Mouse (Mus musculus): ENCODE results near the gene Cep250. TPM values are rescaled to one million over a fixed set of nuclear protein-coding genes. Genes with fewer than 3 reads are reported as not detected.
A peak's percentile ranks its signal among the peaks of the same experiment; 100 is the strongest.
"Not testable (repeated sequence)": the region's sequence is repeated elsewhere in the genome, so short reads cannot be mapped to it uniquely, and the experiment has no call there.

Gene Cep250
- polyA plus RNA-seq (2015; fragmentation: Nextera tagmentation; extraction: Ambion mirVana), result 7.7 and 11.0 TPM in 2 replicates

GRCm38 (mm10) chr2:155956134-155957059 is at the start of gene Cep250:
Cep250 (plus strand) TSS chr2:155956458.
- peaks cover 8% of the 10 kb centered on the region for H3K4me1 ChIP-seq (replicated peaks)
- H3K4me3 ChIP-seq, result peak within 1 kb of the TSS; percentile 81
- peak within 1 kb of the TSS; percentile 89 for H3K27ac ChIP-seq
- H3K9ac ChIP-seq, result peak within 1 kb of the TSS; percentile 90
- H3K4me2 ChIP-seq, result peak within 1 kb of the TSS; percentile 72
- no peaks in the 10 kb centered on the region for H3K27me3 ChIP-seq
- WGBS, result 3% methylated on average over 57 of the region's 59 CpGs
- peak; percentile 99 for ATAC-seq (replicated peaks; ENCODE audit: insufficient number of reproducible peaks, insufficient read depth, low FRiP score, low read depth)
- H3K9me3 ChIP-seq (replicated peaks), result no peaks in the 10 kb centered on the region
- H3K36me3 ChIP-seq, result no peaks in the 10 kb centered on the region; the same call in 1 of the 2 replicates

- H3K36me3 ChIP-seq, result peaks cover 53% of the 10 kb centered on the region
- no peak overlapping the region for H3K4me2 ChIP-seq
Measured at GRCm38 (mm10) chr2:155914684-155915083, 41.6 kb upstream of the Cep250 start.

GRCm38 (mm10) chr2:155923143-155923542 is 33.1 kb upstream of the Cep250 start:
- H3K36me3 ChIP-seq, result peaks cover 26% of the 10 kb centered on the region
- no peak for ATAC-seq (replicated peaks; ENCODE audit: insufficient number of reproducible peaks, insufficient read depth, low FRiP score, low read depth)
- no peak overlapping the region for H3K4me3 ChIP-seq
- WGBS, result 91% methylated on average over 7 of the region's 7 CpGs
- H3K4me1 ChIP-seq (replicated peaks), result 0 out of 2 replicates have a peak, but pooled peaks cover 3% of the 10 kb centered on the region
- no peak overlapping the region for H3K9ac ChIP-seq
- H3K9me3 ChIP-seq (replicated peaks), result no peaks in the 10 kb centered on the region
- H3K4me2 ChIP-seq, result no peak overlapping the region
- H3K27ac ChIP-seq, result no peak overlapping the region
- H3K27me3 ChIP-seq, result no peaks in the 10 kb centered on the region

More at GRCm38 (mm10) chr2:155914684-155915083, 41.6 kb upstream of the Cep250 start:
- H3K9me3 ChIP-seq (replicated peaks), result no peaks in the 10 kb centered on the region
- WGBS, result 85% methylated on average over 6 of the region's 6 CpGs
- no peaks in the 10 kb centered on the region for H3K4me1 ChIP-seq (replicated peaks)
- no peak overlapping the region for H3K27ac ChIP-seq
- no peak for ATAC-seq (replicated peaks; ENCODE audit: insufficient number of reproducible peaks, insufficient read depth, low FRiP score, low read depth)
- no peak overlapping the region for H3K4me3 ChIP-seq
- H3K27me3 ChIP-seq, result no peaks in the 10 kb centered on the region
- no peak overlapping the region for H3K9ac ChIP-seq

GRCm38 (mm10) chr2:155925213-155925612 is 31.0 kb upstream of the Cep250 start:
- H3K27ac ChIP-seq; H3K4me2 ChIP-seq; ATAC-seq (replicated peaks; ENCODE audit: insufficient number of reproducible peaks, insufficient read depth, low FRiP score, low read depth); H3K4me3 ChIP-seq; H3K27me3 ChIP-seq; H3K9ac ChIP-seq; H3K9me3 ChIP-seq (replicated peaks): not testable (repeated sequence)
- Histone ChIP-seq H3K36me3 (peaks cover 16% of the 10 kb centered on the region; the same call in 1 of the 2 replicates), H3K4me1 (replicated peaks) (peaks cover 11% of the 10 kb centered on the region)
- WGBS, result 85% methylated on average over 6 of the region's 6 CpGs

- 68% methylated on average over 7 of the region's 7 CpGs for WGBS
Measured at GRCm38 (mm10) chr2:155928711-155929345, 27.4 kb upstream of the Cep250 start.

GRCm38 (mm10) chr2:155929531-155930442 is 26.5 kb upstream of the Cep250 start, which contains the start of gene Uqcc1:
Uqcc1 (minus strand) TSS chr2:155930310.
- peak within 1 kb of the TSS; percentile 67 for H3K4me2 ChIP-seq
- H3K36me3 ChIP-seq, result no peaks in the 10 kb centered on the region
- ATAC-seq (replicated peaks; ENCODE audit: insufficient number of reproducible peaks, insufficient read depth, low FRiP score, low read depth), result peak; percentile 90
- under 1% methylated on average over 38 of the region's 38 CpGs for WGBS
- H3K4me3 ChIP-seq, result peak within 1 kb of the TSS; percentile 62
- no peaks in the 10 kb centered on the region for H3K27me3 ChIP-seq
- no peaks in the 10 kb centered on the region for H3K9me3 ChIP-seq (replicated peaks)
- H3K27ac ChIP-seq, result peak within 1 kb of the TSS; percentile 84
- H3K4me1 ChIP-seq (replicated peaks), result peaks cover 16% of the 10 kb centered on the region
- H3K9ac ChIP-seq, result peak within 1 kb of the TSS; percentile 51

More at GRCm38 (mm10) chr2:155928711-155929345, 27.4 kb upstream of the Cep250 start:
- ATAC-seq (replicated peaks; ENCODE audit: insufficient number of reproducible peaks, insufficient read depth, low FRiP score, low read depth), result no peak
- peak overlapping the region; percentile 62 for H3K4me3 ChIP-seq
- H3K27me3 ChIP-seq, result no peaks in the 10 kb centered on the region
- peak overlapping the region; percentile 51 for H3K9ac ChIP-seq
- H3K4me2 ChIP-seq, result peak overlapping the region; percentile 67
- no peaks in the 10 kb centered on the region for H3K9me3 ChIP-seq (replicated peaks)
- peak overlapping the region; percentile 84 for H3K27ac ChIP-seq
- H3K4me1 ChIP-seq (replicated peaks), result peaks cover 16% of the 10 kb centered on the region
- peaks cover 7% of the 10 kb centered on the region; the same call in 1 of the 2 replicates for H3K36me3 ChIP-seq

GRCm38 (mm10) chr2:155939897-155940529 is 16.2 kb upstream of the Cep250 start:
- WGBS, result 63% methylated on average over 7 of the region's 7 CpGs
- Histone ChIP-seq H3K27me3 (peaks cover 7% of the 10 kb centered on the region), H3K4me3 (no peak overlapping the region), H3K9ac (no peak overlapping the region), H3K9me3 (replicated peaks) (no peaks in the 10 kb centered on the region), H3K4me2 (no peak overlapping the region), H3K4me1 (replicated peaks) (peaks cover 13% of the 10 kb centered on the region), H3K36me3 (no peaks in the 10 kb centered on the region), H3K27ac (no peak overlapping the region)
- ATAC-seq (replicated peaks; ENCODE audit: insufficient number of reproducible peaks, insufficient read depth, low FRiP score, low read depth), result no peak

- Histone ChIP-seq H3K36me3 (no peaks in the 10 kb centered on the region), H3K4me3 (no peak within 1 kb of the TSS), H3K27me3 (peaks cover 7% of the 10 kb centered on the region), H3K9me3 (replicated peaks) (no peaks in the 10 kb centered on the region), H3K27ac (no peak within 1 kb of the TSS), H3K4me2 (no peak within 1 kb of the TSS), H3K9ac (no peak within 1 kb of the TSS), H3K4me1 (replicated peaks) (peaks cover 16% of the 10 kb centered on the region)
- no peak for ATAC-seq (replicated peaks; ENCODE audit: insufficient number of reproducible peaks, insufficient read depth, low FRiP score, low read depth)
- 87% methylated on average over 3 of the region's 3 CpGs for WGBS
Measured at GRCm38 (mm10) chr2:155940681-155941080, 15.6 kb upstream of the Cep250 start, which contains the start of gene Gm15557. Gm15557 (plus strand) TSS chr2:155940728.

GRCm38 (mm10) chr2:155941697-155942442 is 14.4 kb upstream of the Cep250 start:
- WGBS, result 85% methylated on average over 40 of the region's 40 CpGs
- H3K36me3 ChIP-seq, result no peaks in the 10 kb centered on the region
- no peak overlapping the region for H3K4me3 ChIP-seq
- no peaks in the 10 kb centered on the region for H3K9me3 ChIP-seq (replicated peaks)
- peaks cover 7% of the 10 kb centered on the region for H3K27me3 ChIP-seq
- no peak for ATAC-seq (replicated peaks; ENCODE audit: insufficient number of reproducible peaks, insufficient read depth, low FRiP score, low read depth)
- no peak overlapping the region for H3K9ac ChIP-seq
- peaks cover 17% of the 10 kb centered on the region for H3K4me1 ChIP-seq (replicated peaks)
- no peak overlapping the region for H3K27ac ChIP-seq
- H3K4me2 ChIP-seq, result no peak overlapping the region

- H3K9me3 ChIP-seq (replicated peaks), result no peaks in the 10 kb centered on the region
- H3K4me2 ChIP-seq, result peak overlapping the region; percentile 35
- H3K27me3 ChIP-seq, result peaks cover 7% of the 10 kb centered on the region
- no peak overlapping the region for H3K4me3 ChIP-seq
- no peak overlapping the region for H3K27ac ChIP-seq
- H3K36me3 ChIP-seq, result no peaks in the 10 kb centered on the region
- peaks cover 23% of the 10 kb centered on the region for H3K4me1 ChIP-seq (replicated peaks)
- no peak overlapping the region for H3K9ac ChIP-seq
- no peak for ATAC-seq (replicated peaks; ENCODE audit: insufficient number of reproducible peaks, insufficient read depth, low FRiP score, low read depth)
- 8% methylated on average over 8 of the region's 8 CpGs for WGBS
Measured at GRCm38 (mm10) chr2:155943463-155943862, 12.8 kb upstream of the Cep250 start.
